Mouse (Mus musculus) ES-E14 (cell line): ENCODE data around the gene Gm853. TPM values are rescaled to one million over a fixed set of nuclear protein-coding genes. Genes with fewer than 3 reads are reported as not detected.

Source experiments
- total RNA-seq: library from RNA; depleted of rRNA; stranded (reverse); fragments of 300-350 nt; gene quantifications from 2 replicates; pipeline ENCODE4 v1.2.3, GENCODE M21; 2012; rRNA removed

The Gm853 gene
- total RNA-seq, 1 experiment: 0.09 TPM

Other genes with a start within 250 kb of the Gm853 start
- 19.5 and 36.2 TPM in 2 replicates for gene Adgrb2, start 237.5 kb downstream of the Gm853 start, total RNA-seq
- gene Col16a1, start 174.6 kb downstream of the Gm853 start, total RNA-seq: 3.1 and 4.9 TPM in 2 replicates
- gene Pef1, start 119.8 kb downstream of the Gm853 start, total RNA-seq: 25.4 and 36.2 TPM in 2 replicates
- 0.16 and 0.22 TPM in 2 replicates for gene Hcrtr1, start 83.0 kb downstream of the Gm853 start, total RNA-seq
- 22.5 and 43.7 TPM in 2 replicates for gene Tinagl1, start 47.3 kb downstream of the Gm853 start, total RNA-seq
- 4.6 and 8.0 TPM in 2 replicates for gene Serinc2, start 56.8 kb upstream of the Gm853 start, total RNA-seq
- gene Fabp3, start 86.2 kb upstream of the Gm853 start, total RNA-seq: 97.5 and 145 TPM in 2 replicates
- gene Gm10570, start 86.3 kb upstream of the Gm853 start, total RNA-seq: 0.49 TPM in 1 of 2 replicates, not detected in the other
- 22.3 and 33.3 TPM in 2 replicates for gene Zcchc17, start 137.5 kb upstream of the Gm853 start, total RNA-seq
- gene Snrnp40, start 137.7 kb upstream of the Gm853 start, total RNA-seq: 136 and 147 TPM in 2 replicates